Mouse (Mus musculus) ES-Bruce4 (cell line): ENCODE measurements at regions not wholly inside any gene's neighbourhood (a gene's known extent, or its start where the extent isn't known, plus 50 kb on each side); places are given as distances from the start of the nearest gene placed in this dataset.
"Not testable (repeated sequence)": the region's sequence is repeated elsewhere in the genome, so short reads cannot be mapped to it uniquely, and the experiment has no call there.

ENCODE experiments used
- H3K27ac ChIP-seq: 2 replicates; pipeline ENCODE4 v1.5.1; 2012; ENCODE audit warnings: low read length, inconsistent platforms; ENCODE audit not compliant: insufficient read depth
- H3K27me3 ChIP-seq: 2 replicates; pipeline ENCODE4 v1.6.1; 2012; ENCODE audit warnings: mild to moderate bottlenecking, low read length, inconsistent platforms; ENCODE audit not compliant: control insufficient read depth, poor library complexity, insufficient read depth, severe bottlenecking
- H3K36me3 ChIP-seq: 2 replicates; pipeline ENCODE4 v1.6.1; 2012; ENCODE audit warnings: inconsistent platforms, mild to moderate bottlenecking, low read length, moderate library complexity; ENCODE audit not compliant: control insufficient read depth, poor library complexity, insufficient read depth, severe bottlenecking
- H3K4me1 ChIP-seq: one replicate; pipeline ENCODE4 v1.8.1; 2011; ENCODE audit warnings: low read length; ENCODE audit not compliant: control insufficient read depth, insufficient read depth
- H3K4me3 ChIP-seq: 2 replicates; pipeline ENCODE4 v1.5.1; 2011; ENCODE audit warnings: low read depth, mild to moderate bottlenecking, low read length
- H3K9ac ChIP-seq: 2 replicates; pipeline ENCODE4 v1.6.1; 2012; ENCODE audit warnings: low read depth, mild to moderate bottlenecking, inconsistent platforms; ENCODE audit not compliant: poor library complexity, severe bottlenecking
- H3K9me3 ChIP-seq: replicated peaks from 2 replicates; pipeline ENCODE4 v1.6.1; 2012; ENCODE audit warnings: mild to moderate bottlenecking, low read length, inconsistent platforms; ENCODE audit not compliant: control insufficient read depth, poor library complexity, insufficient read depth, severe bottlenecking
- CTCF ChIP-seq: IDR thresholded peaks from one replicate; pipeline ENCODE4 v1.8.1; 2011; ENCODE audit warnings: low read depth, low read length
- EP300 ChIP-seq: IDR thresholded peaks from 2 replicates; pipeline ENCODE4 v1.6.1; 2011; ENCODE audit warnings: low read depth, low read length; ENCODE audit not compliant: insufficient read depth
- POLR2A ChIP-seq: IDR thresholded peaks from one replicate; pipeline ENCODE4 v1.8.1; 2011; ENCODE audit warnings: low read length; ENCODE audit not compliant: insufficient read depth

DNA sequence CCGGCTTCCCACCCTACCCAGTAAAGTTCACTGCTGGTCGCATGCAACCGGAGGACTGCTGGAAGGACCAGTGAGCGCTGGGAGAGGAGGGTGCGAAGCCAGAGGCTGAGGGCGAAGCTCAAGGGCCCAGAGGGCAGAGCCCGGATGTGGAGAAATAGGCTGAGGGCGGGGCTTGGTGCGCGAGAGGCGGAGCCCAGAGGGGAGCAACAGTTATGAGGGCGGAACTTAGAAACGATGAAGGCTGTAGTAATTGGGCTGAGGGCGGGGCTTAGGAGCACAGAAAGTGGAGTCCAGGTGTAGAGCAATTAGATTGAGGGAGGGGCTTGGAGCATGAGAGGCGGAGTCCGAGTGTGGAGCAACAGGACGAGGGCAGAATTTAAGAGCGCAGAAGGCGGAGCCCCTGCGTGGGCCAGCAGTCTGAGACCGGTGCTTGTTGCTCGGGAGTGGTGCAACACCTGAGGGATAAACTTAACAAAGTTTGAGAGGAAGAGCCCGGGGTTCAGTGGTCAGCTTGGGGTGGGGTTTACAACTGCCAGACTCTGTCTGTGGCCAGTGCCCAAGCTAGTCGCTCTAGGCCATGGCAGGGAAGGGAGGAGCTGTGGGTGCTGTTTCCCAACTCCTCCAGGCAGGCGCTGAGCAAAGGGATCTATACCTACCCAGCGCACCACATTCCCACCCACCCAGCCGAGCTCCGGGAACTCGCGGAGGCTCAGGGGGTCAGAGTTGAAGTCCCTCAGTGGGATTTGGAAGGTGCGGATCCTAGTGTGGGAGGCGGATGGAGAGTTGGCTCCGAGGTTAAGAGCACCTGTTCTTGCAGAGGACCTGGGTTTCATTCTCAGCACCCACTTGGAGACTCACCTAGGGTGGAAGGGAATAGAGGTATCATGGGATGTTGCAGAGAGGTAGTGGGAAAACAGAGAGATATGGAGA is 216.2 kb downstream of the Samd9l start:
- Histone ChIP-seq H3K9me3 (0 out of 2 replicates have a peak, but pooled peaks cover 2% of the 10 kb centered on the region), H3K4me3 (peak overlapping the region; percentile 45), H3K36me3 (no peaks in the 10 kb centered on the region), H3K9ac (peak overlapping the region; percentile 38), H3K27ac (no peak overlapping the region), H3K4me1 (no peaks in the 10 kb centered on the region), H3K27me3 (no peaks in the 10 kb centered on the region)
- TF ChIP-seq EP300: 0 out of 2 replicates have a peak, but pooled peaks have one; percentile 5
- TF ChIP-seq CTCF: no peak
- TF ChIP-seq POLR2A: peak; percentile 64

- not testable (repeated sequence) for H3K36me3 ChIP-seq, H3K27ac ChIP-seq, H3K9me3 ChIP-seq, H3K27me3 ChIP-seq, H3K4me1 ChIP-seq
- Histone ChIP-seq H3K4me3 (peak overlapping the region; percentile 40), H3K9ac (peak overlapping the region; percentile 24)
These were observed 216.9 kb downstream of the Samd9l start for GRCm38 (mm10) chr6:3182424-3182841.

DNA sequence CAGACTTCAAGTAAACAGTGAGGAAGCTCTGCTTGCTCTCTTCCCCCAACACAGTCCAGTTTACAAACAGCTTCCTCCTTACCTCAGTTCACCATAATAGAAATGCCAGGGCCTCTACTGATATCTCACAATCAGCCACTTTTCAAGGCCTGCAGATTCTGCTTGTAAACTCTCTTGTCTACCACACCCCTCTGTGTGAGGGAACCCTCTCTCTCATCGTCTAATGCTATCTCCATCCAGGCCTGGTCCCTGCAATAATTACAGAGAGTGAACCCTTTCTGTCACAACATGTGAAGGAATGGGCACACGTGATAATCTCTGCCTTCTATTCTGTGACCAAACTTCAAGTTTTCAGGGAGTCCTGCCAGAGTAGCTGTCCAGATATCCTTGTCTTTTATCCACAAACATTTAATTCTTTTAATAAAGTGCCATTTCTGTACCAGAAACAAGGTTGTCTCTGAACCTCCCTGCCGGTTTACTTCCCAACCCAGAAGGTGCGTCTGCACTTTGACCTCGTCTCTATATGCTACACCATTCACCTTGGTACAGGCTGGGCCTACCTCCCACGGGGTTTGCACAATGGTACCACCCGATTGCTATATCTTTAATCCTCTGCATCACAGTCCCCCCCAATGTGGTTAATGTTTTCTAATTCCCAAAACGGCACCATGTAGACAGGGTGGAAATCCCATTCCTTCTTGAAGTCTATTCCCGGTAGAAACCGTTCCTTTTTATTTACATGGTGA is 219.6 kb downstream of the Samd9l start:
- H3K4me3 ChIP-seq, H3K27me3 ChIP-seq, H3K4me1 ChIP-seq, H3K9me3 ChIP-seq, H3K27ac ChIP-seq, H3K36me3 ChIP-seq, H3K9ac ChIP-seq: not testable (repeated sequence)

DNA sequence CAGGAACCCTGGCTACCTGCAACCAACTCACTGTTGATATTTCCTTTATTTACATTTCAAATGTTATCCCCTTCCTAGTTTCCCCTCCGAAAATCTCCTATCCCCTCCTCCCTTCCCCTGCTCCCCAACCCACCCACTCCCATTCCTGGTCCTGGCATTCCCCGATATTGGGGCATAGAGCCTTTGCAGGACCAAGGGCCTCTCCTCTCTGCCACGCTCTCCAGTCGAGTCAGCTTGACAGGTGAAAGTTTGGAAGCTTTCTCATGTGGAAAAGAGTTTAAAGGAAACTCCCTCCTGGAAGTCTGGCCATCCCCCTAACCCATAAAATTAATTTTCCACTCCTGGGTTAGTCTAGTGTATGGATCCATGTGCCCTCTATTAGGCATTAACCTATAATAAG is 229.9 kb downstream of the Samd9l start:
- not testable (repeated sequence) for H3K4me3 ChIP-seq, H3K27me3 ChIP-seq, H3K9me3 ChIP-seq, H3K4me1 ChIP-seq, H3K9ac ChIP-seq, H3K27ac ChIP-seq, H3K36me3 ChIP-seq

DNA sequence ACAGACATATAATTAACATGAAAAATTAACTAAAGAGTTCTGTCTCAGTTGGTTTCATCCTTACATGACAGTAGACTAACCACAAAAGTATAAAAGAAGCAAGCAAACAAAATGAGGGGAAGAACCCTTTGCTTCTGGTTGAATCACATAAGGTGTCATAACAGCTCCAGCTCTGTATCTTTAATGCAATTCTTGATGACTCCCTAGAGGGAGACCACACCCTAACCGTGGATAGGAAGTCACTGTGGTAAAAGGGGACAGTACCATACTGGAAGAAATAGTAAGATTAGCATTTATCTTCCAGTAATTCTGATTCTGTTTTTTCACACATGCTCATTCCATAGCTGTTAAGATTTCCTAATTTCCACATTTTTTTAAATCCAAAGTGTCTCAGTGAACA is 233.2 kb downstream of the Samd9l start:
- H3K9ac ChIP-seq, H3K4me3 ChIP-seq, H3K27me3 ChIP-seq, H3K4me1 ChIP-seq, H3K27ac ChIP-seq, H3K36me3 ChIP-seq, H3K9me3 ChIP-seq: not testable (repeated sequence)

- not testable (repeated sequence) for H3K4me3 ChIP-seq, H3K27me3 ChIP-seq, H3K9me3 ChIP-seq, H3K27ac ChIP-seq, H3K9ac ChIP-seq, H3K4me1 ChIP-seq, H3K36me3 ChIP-seq
These were observed 247.5 kb downstream of the Samd9l start for GRCm38 (mm10) chr6:3151901-3152300.

DNA sequence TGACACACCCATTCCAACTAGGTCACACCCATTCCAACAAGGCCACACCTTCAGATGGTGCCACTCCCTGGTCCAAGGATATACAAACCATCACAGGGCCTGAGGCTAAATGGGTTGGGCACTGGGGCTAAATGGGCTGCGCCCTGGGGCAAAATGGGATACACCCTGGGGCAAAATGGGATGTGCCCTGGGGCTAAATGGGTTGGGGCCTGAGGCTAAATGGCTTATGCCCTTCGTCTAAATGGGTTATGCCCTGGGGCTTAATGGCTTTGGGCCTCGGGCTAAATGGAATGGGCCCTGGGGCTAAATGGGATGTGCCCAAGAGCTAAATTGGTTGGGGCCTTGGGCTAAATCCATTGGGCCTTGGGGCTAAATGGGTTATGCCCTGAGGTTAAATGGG is 261.5 kb downstream of the Samd9l start:
- not testable (repeated sequence) for H3K4me3 ChIP-seq, H3K27me3 ChIP-seq, H3K9me3 ChIP-seq, H3K9ac ChIP-seq, H3K4me1 ChIP-seq, H3K27ac ChIP-seq, H3K36me3 ChIP-seq

DNA sequence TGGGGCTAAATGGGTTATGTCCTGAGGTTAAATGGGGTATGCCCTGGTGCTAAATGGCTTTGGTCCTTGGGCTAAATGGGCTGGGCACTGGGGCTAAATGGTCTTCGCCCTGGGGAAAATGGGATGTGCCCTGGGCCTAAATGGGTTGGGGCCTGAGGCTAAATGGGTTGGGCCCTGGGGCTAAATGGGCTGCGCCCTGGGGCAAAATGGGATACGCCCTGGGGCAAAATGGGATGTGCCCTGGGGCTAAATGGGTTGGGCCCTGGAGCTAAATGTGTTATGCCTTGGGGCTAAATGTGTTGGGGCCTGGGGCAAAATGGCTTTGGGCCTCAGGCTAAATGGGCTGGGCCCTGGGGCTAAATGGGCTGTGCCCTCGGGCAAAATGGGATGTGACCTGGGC is 265.6 kb downstream of the Samd9l start:
- H3K4me3 ChIP-seq, H3K27me3 ChIP-seq, H3K27ac ChIP-seq, H3K36me3 ChIP-seq, H3K4me1 ChIP-seq, H3K9me3 ChIP-seq, H3K9ac ChIP-seq: not testable (repeated sequence)

DNA sequence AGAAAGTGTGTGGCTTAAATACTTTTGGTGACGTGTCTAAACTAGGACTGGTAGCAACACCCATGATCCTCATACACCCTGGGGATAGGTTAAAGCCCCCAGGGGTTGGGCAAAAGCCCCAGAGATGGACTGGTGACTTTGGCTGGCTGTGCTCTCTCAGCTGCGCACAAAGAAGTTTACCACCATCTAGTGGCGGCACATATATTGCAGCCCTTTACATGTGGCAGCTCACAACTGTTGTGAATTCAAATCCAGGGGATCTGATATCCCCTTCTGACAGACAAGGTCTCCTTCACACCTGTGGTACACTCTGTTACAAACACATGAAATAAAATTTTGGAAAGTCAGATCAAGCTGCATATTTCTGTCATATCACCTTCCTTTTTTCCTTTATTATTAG is 283.1 kb downstream of the Samd9l start:
- not testable (repeated sequence) for H3K27me3 ChIP-seq, H3K9me3 ChIP-seq, H3K4me1 ChIP-seq, H3K27ac ChIP-seq, H3K4me3 ChIP-seq, H3K36me3 ChIP-seq, H3K9ac ChIP-seq
